Mouse (Mus musculus) spleen, adult 2 months (tissue): ENCODE measurements around the gene Cbfa2t3. TPM values are rescaled to one million over a fixed set of nuclear protein-coding genes. Genes with fewer than 3 reads are reported as not detected.

Experiments used
- DNase-seq, 2 experiments: peaks; one replicate each; pipeline versions ENCODE4 v3.0.0 to v3.0.0-alpha.2; 2012 to 2021; ENCODE audit warnings: low spot score in 2 of 2, low read depth in 1 of 2
- H3K27ac ChIP-seq: fragments of 200-500 bp; 2 replicates; pipeline ENCODE4 v1.5.1; 2012; ENCODE audit warnings: low read length, inconsistent platforms; ENCODE audit not compliant: insufficient read depth
- H3K27me3 ChIP-seq: fragments of 200-500 bp; 2 replicates; pipeline ENCODE4 v1.6.1; 2012; ENCODE audit warnings: mild to moderate bottlenecking, moderate library complexity, low read length, inconsistent platforms; ENCODE audit not compliant: control insufficient read depth, insufficient read depth
- H3K36me3 ChIP-seq: fragments of 200-500 bp; 2 replicates; pipeline ENCODE4 v1.6.1; 2012; ENCODE audit warnings: mild to moderate bottlenecking, low read length, inconsistent platforms; ENCODE audit not compliant: control insufficient read depth, insufficient read depth
- H3K4me1 ChIP-seq: fragments of 200-500 bp; 2 replicates; pipeline ENCODE4 v1.6.1; 2011; ENCODE audit warnings: inconsistent platforms; ENCODE audit not compliant: control insufficient read depth, insufficient read depth, insufficient read length
- H3K4me3 ChIP-seq: fragments of 200-500 bp; 2 replicates; pipeline ENCODE4 v1.5.1; 2011; ENCODE audit warnings: mild to moderate bottlenecking, inconsistent platforms; ENCODE audit not compliant: insufficient read depth, insufficient read length; ENCODE audit errors: extremely low read depth
- CTCF ChIP-seq: fragments of 200-500 bp; IDR thresholded peaks from 2 replicates; pipeline ENCODE4 v1.5.1; 2011; ENCODE audit warnings: mild to moderate bottlenecking, inconsistent platforms; ENCODE audit not compliant: insufficient read depth, insufficient read length, insufficient replicate concordance; ENCODE audit errors: extremely low read depth
- POLR2A ChIP-seq: fragments of 200-500 bp; IDR thresholded peaks from 2 replicates; pipeline ENCODE4 v1.6.1; 2011; ENCODE audit warnings: low read depth, low read length, inconsistent platforms
- WGBS: fragments of 180-500 bp; shearing (Covaris S2); methylation state at CpG from one replicate; pipeline ENCODE4 v1.1.7; 2018; 5-methylcytosine and 5-hydroxymethylcytosine counted together
- polyA plus RNA-seq: library from polyadenylated mRNA; depleted of rRNA; stranded (reverse); fragments of >200 nt; gene quantifications from 2 replicates; pipeline ENCODE4 v1.2.3, GENCODE M21; 2012; rRNA removed

Cbfa2t3 gene
- polyA plus RNA-seq, 1 experiment: 38.3 TPM

- H3K27me3 ChIP-seq: no peaks in the 10 kb centered on the region
- H3K36me3 ChIP-seq: peaks cover 18% of the 10 kb centered on the region
- 13% methylated on average over 21 of the region's 21 CpGs for WGBS
- TF ChIP-seq POLR2A: no peak
- no peak for TF ChIP-seq CTCF
- H3K4me1 ChIP-seq: peaks cover 11% of the 10 kb centered on the region; the same call in 1 of the 2 replicates
- H3K27ac ChIP-seq: peak overlapping the region; percentile 23; the same call in 1 of the 2 replicates
- peak overlapping the region; percentile 79 for H3K4me3 ChIP-seq
- DNase-seq: no peak
These were observed 122.9 kb downstream of the Cbfa2t3 start for GRCm38 (mm10) chr8:122575735-122576647.

- Histone ChIP-seq H3K27ac (no peak overlapping the region), H3K4me3 (no peak overlapping the region), H3K4me1 (peaks cover 11% of the 10 kb centered on the region; the same call in 1 of the 2 replicates), H3K36me3 (peaks cover 23% of the 10 kb centered on the region), H3K27me3 (no peaks in the 10 kb centered on the region)
- WGBS: 71% methylated on average over 8 of the region's 8 CpGs
- DNase-seq: no peak
- TF ChIP-seq CTCF: no peak
- no peak for TF ChIP-seq POLR2A
These were observed 123.6 kb downstream of the Cbfa2t3 start for GRCm38 (mm10) chr8:122575286-122575685.

Other genes starting within 250 kb of the Cbfa2t3 start
- gene Snai3, start 238.4 kb downstream of the Cbfa2t3 start, polyA plus RNA-seq: 3.9 and 6.0 TPM in 2 replicates
- 79.6 and 115 TPM in 2 replicates for gene Rnf166, start 223.0 kb downstream of the Cbfa2t3 start, polyA plus RNA-seq
- 40.8 and 50.3 TPM in 2 replicates for gene Ctu2, start 223.0 kb downstream of the Cbfa2t3 start, polyA plus RNA-seq
- gene Piezo1, start 147.8 kb downstream of the Cbfa2t3 start, polyA plus RNA-seq: 96.7 and 117 TPM in 2 replicates
- gene Cdt1, start 131.1 kb downstream of the Cbfa2t3 start, polyA plus RNA-seq: 50.4 and 118 TPM in 2 replicates
- 86.7 and 106 TPM in 2 replicates for gene Aprt, start 122.2 kb downstream of the Cbfa2t3 start, polyA plus RNA-seq
- 13.1 and 16.4 TPM in 2 replicates for gene Galns, start 87.6 kb downstream of the Cbfa2t3 start, polyA plus RNA-seq
- 101 and 133 TPM in 2 replicates for gene Trappc2l, start 87.5 kb downstream of the Cbfa2t3 start, polyA plus RNA-seq
- gene Pabpn1l, start 76.4 kb downstream of the Cbfa2t3 start, polyA plus RNA-seq: 0.13 TPM in 1 of 2 replicates, not detected in the other
- 11.1 and 12.0 TPM in 2 replicates for gene Acsf3, start 76.4 kb upstream of the Cbfa2t3 start, polyA plus RNA-seq
- gene Cdh15, start 148.9 kb upstream of the Cbfa2t3 start, polyA plus RNA-seq: not detected in 2 replicates